Mouse (Mus musculus) embryo, embryonic 10.5 days (tissue): ENCODE data around the gene Ube2f.

Experiments
- DNase-seq: peaks from one replicate; pipeline ENCODE4 v3.0.0-alpha.2; 2015; ENCODE audit warnings: low spot score

The Ube2f gene

DNA sequence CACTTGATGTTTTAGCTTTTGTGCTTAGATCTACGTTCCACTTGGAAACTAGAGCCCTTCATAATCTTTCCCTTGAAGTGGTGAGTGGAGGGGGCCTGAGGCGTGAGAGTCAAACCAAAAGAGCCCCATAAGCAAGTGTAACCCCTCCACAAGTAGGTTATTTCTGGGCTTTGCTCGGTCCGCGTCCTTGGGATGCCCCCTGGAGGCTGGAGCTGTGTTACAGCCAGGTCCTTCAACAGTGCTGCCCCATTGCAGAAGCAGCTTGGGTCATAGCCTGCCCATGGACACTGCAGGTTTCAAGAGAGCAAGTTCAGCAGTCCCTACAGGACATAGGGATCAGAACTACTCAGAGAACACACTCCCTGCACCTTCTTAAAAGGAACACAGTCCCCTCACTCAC is 11.0 kb upstream of the Ube2f start:
- peak; percentile 57 for DNase-seq

DNA sequence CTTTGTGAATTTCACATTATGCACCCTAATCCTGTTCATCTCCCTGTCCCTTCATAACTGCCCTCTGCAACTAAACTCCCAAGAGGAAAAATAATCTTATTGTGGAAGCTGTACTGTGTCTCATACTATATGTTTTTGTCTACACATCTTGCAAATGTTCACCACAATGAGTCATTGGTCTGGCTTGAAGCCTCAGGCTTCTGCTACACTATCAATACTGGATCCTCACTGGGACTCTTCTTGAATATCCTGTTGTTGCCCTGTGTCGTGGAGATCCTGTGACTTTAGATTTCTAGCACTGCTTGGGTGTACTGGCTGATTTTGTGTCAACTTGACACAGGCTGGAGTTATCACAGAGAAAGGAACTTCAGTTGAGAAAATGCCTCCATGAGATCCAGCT is 10.3 kb upstream of the Ube2f start:
- no peak for DNase-seq

DNA sequence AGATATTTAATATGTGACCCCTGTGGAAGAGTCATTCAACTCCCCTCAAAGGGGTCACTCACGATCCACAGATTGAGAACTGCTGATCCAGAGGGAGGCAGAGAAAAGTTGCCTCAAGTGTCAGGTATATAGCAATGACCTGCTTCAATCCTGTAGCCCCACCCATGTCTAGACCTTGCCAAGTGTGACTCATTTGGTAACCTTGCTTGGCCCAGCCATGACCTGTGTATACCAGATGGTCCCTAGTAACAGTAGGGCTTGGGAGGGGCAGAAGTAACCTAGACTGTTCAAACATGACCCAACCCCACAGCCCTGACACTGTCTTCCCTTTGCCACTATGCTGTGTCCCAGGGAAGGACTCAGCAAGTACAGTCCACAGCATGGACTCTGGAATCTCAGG is 9.4 kb upstream of the Ube2f start:
- DNase-seq = no peak

GRCm38 (mm10) chr1:91241249-91241648 is 8.9 kb upstream of the Ube2f start:
- DNase-seq = no peak

DNA sequence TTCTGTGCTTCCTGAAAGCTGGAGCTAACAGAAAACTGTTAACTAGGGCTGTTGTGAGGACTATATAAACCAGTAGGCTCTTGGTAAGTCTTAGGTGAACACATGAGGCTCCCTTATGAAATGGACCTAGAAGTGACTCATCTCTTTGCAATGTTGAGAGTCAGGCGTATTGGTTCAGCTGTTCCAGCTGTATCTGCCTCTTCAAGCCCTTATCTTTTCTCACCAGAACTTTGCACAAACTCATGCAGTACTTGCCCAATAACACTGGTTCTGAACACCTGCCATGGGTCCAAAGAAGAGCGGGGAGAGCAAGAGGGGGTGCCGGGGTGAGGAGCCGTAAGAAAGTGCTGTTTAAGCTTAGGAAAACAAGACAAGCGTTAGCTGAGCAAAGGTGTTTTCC is 1.9 kb upstream of the Ube2f start:
- no peak for DNase-seq

DNA sequence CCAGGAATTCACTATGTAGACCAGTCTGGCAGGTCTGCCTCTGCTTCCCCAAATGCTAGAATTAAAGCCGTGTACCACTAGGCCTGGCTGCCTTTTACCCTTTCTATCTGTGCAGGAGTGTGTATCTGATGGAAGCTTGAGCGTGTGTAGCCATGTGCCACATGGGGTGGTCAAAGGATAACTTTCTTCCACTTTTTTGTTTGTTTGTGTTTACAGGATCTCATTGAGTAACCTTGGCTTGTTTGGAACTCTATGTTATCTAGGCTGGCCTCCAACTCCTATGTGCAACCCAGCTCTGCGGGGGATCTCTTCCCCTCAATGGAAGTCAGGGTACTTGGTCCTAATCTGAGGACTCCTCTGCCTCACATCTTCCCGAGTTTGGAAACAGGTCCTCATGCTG is 1.1 kb upstream of the Ube2f start:
- peak; percentile 9 for DNase-seq

- DNase-seq = peak; percentile 9
These were observed 477 bp downstream of the Ube2f start for GRCm38 (mm10) chr1:91250415-91251147.

DNA sequence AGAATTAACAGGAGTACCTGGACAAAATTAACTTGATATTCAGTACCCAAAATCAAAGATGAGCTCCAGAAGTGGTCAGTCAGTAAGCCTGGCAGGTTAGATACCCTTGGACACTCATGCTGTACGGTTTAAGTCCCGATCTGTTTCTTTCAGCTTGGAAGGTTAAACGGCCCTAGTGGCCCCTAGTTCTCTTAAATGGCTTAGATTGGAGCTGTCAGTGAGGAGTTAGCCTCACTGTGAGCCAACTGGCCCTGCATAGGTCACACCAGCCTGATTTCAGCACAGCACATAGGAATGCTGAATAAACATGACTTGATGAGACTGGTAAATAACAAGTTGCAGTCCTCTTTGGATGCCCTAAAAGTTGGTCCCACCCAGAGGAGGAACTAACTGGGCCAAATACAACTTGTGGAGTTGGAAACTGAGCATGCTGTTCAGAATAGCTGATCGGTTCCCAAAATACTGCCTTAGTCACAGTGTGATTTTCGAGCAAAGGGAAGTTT is 1.1 kb downstream of the Ube2f start:
- DNase-seq = no peak

DNA sequence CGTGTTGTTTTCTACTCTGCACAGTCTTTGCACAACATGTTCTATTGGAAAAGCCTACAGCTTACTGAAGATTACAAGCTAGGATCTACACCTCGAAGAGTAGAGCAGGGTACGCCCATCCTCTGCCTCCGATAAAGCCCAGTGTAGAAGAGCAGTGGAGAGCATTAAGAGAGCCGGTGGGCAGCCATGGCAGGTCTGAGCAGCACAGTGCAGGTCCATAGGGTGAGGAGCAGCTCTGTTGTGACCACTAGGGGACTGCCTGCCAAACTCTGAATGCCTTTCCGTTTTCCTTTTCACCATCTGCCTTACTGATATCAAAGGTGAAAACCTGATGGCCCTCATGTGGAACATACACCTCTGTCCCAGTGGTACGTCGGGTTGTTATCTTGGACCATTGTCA is 1.8 kb downstream of the Ube2f start:
- peak; percentile 41 for DNase-seq

- no peak for DNase-seq
These were observed 7.8 kb downstream of the Ube2f start for GRCm38 (mm10) chr1:91257918-91258317.

DNA sequence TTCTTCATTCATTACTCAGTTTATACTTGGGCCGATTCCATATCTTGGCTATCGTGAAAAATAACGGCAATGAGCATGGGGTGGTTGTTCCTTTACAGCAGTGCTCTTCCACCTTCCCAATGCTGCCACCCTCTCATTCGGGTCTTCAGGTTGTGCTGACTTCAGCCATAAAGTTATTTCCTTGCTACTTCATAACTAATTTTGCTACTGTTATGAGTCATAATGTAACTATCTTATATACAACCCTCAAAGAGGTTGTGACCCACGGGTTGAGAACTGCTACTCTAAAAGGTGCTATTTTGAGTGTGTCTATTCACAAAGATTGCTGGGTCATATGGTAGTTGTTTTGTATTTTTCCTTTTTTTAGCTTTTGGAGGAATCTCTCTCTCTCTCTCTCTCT is 9.7 kb downstream of the Ube2f start:
- DNase-seq = no peak

DNA sequence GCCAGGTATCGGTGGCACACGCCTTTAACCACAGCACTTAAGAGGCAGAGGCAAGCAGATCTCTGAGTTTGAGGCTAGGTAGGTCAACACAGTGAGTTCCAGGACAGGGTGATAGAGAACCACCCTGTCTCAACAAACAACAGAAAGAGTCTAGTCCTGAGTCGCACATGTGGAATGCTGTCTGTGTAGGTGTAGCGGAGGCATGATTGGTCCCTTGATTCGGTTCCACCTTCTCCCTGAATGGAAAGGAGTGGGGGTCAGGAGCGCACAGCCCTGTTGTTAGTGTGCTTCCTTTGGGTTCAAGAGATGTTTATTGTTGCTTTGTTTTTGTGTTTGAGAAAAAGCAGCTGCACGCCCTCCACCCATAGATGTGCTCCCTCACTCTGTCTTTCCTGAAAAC is 12.4 kb downstream of the Ube2f start:
- no peak for DNase-seq

GRCm38 (mm10) chr1:91272260-91272659 is 22.2 kb downstream of the Ube2f start:
- no peak for DNase-seq

DNA sequence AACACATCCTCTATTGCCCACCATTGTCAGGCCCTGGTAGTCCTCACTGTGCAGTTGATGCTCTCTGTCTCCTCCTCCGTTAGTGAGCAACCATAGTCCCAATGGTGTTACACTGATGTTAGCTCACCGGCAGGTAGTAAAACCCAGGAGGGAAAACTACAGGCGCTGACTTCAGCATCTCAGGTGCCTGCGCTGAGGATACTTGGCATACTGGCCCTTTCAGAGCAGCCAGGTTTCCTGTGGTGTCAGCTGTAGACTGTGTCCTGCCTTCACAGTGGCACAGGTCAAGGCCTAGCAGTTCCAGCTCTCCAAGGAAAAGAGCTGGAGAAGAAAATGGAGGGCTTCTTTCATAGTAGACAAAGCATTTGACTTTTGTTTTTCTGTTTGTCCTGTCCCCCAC is 26.5 kb downstream of the Ube2f start:
- no peak for DNase-seq

DNA sequence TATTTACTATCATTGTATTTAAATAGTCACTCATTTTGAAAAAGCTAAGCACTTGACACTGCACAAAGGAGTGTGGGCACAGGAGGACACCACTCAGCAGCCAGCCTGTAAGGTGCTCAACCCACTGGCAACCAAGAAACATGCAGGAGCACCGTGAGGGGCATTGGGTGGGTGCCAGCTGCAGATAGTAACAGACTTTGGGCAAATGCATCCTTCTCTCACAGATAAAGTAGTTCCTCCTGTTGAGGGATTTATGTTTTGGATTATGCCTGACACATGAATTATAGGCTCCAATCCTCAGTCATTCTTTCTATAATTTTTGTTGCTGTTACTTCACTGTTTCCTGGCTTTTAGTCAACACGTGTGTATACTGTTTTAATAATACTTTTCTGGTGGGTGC is 27.4 kb downstream of the Ube2f start:
- DNase-seq = no peak

DNA sequence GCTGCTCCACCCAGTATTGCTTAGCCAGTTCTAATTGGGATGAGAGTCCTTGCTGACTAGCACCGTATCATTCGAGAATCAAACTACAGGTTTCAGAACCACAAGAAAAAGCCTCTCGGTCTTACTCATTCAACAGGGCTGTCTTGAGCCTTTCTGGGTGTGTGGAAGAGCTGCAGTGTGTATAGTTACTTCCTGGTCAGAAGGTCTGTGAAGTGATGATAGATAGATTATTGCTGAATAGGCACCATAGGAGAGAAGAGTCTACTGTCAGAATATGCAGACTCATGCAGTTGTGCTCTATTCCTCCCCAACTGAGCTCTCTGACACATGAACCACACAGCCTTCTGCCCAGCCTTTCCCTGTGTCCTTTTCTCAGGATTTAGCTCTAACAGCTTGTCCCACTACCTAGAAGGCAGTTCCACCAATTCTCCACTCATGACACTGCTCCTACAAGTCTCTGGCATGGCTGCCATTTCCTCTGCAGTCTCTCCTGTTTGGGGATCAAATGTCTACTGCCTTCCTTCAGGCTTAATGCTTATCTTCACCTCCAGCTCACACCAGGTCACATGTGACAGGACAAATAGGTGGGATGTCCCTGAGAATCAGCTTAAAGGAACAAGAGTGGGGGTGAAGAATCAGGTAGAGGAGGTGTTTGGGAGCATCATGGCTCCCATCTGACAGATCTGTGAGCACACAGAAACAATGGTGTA is 28.5 kb downstream of the Ube2f start:
- DNase-seq = no peak

DNA sequence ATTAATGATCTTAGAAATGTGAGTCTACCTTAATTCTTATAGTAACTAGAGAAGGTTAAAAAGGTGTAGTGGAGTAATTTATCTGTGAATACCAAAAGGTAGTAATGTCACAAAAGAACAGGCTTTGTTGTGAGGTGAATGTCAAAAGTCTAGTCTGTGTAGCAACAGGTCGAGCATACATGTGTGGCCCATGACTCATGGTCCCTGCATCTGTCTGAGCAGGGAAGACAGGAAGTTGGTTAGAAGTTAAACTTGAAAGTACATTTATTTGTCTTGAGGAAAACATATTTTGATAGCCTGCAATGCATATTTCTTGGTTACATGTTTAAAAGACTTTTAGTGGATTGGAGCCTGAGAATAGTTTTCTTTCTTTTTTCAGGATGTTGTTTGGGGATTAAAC is 29.0 kb downstream of the Ube2f start:
- no peak for DNase-seq

GRCm38 (mm10) chr1:91282582-91282981 is 32.5 kb downstream of the Ube2f start:
- DNase-seq = no peak

DNA sequence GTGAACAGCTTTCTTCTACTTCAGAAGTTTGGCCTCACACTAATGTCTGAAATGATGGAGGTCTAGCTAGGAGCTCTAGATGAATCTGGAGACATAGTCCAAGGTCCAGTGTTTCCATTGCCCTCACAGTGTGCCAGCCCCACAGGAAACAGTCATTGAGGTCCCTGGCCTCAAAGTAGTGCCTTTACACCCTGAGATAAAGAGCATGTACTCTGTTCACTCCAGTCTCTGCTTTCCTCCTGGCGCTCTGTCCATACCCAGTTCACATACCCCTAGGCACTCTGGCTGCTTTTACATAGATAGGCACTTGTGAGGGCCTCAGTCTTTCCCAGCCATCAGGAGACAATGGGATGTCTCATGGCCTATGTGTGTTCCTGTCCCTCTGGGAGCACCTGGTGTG is 39.3 kb downstream of the Ube2f start:
- DNase-seq = no peak

DNA sequence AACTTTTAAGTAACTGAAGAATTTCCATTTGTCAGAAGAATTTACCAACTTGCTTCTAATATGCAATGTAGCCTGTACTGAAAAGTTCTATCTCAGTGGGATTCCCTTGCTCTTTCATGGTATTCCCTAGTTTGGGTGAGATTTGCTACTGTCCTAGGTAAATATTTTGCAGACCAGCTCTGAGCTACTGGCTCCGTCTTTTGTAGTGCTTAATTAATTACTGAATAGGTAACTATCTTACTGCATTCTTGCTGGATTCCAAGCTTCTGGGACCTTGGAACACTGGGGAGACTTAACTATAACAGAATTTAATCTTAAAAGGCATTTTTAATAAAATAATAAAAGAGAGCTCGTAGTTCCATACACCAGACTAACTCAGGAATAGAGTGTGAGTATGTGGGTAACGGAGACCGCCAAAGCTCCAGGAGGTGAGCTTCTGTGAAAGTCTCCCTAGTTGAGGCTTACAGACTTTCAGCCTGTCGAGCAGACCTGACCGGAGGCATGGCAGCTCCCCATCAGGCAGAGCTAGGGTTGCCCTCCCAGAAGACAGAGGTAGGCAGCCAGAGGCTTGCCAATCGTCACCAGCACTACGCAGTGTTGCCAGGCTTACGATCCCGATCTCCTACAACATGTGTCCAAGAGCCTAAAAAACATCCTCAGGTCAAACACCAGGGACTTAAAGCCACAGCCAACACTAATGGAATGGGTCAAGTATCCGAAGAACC is 42.2 kb downstream of the Ube2f start:
- no peak for DNase-seq

- no peak for DNase-seq
These were observed 45.4 kb downstream of the Ube2f start for GRCm38 (mm10) chr1:91295544-91295943.

GRCm38 (mm10) chr1:91297799-91298744 is 48.0 kb downstream of the Ube2f start, which contains the start of gene Scly:
Gene Scly, plus strand, starts transcription at chr1:91298338.
- DNase-seq = peak; percentile 95
